Mouse (Mus musculus): ENCODE data around the gene Aup1.
A peak's percentile ranks its signal among the peaks of the same experiment; 100 is the strongest.

Gene Aup1

DNA sequence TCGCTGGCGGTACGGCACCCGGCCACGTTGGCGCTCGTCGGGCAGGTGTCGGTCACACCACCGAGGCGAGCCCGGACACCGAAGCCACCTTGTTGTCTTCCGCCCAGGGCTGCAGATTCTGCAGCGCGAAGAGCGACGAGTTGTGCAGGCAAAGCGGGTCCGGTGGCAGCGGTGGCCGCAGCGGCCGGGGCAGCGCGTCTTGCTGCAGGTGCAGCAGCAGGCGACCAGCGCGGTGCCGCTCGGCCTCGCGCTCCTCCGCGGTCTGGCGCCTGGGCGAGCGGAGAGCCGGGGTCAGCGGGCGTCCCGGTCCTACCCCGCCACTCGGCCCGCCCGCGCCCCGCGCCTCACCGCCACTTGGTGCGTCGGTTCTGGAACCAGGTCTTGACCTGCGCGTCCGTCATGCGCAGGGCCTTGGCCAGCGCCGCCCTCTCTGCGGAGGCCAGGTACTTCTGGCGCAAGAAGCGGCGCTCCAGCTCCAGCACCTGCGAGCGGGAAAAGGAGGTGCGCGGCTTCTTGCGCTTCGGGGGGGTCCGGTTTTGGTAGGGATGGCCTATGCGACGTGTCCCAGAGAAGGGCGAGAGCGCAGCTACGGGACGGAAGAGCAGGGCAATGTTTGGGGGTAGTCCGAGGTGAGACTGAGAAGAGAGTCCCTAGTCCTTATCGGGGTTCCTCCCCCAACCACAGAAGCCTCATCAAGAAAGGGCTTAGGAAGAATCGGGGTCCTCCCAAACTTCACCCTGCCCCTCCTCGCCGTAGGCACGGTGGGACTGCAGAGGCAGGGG is 14.6 kb downstream of the Aup1 start:
- DNase-seq (ENCODE audit: extremely low spot score, low spot score), result peak; percentile 70

DNA sequence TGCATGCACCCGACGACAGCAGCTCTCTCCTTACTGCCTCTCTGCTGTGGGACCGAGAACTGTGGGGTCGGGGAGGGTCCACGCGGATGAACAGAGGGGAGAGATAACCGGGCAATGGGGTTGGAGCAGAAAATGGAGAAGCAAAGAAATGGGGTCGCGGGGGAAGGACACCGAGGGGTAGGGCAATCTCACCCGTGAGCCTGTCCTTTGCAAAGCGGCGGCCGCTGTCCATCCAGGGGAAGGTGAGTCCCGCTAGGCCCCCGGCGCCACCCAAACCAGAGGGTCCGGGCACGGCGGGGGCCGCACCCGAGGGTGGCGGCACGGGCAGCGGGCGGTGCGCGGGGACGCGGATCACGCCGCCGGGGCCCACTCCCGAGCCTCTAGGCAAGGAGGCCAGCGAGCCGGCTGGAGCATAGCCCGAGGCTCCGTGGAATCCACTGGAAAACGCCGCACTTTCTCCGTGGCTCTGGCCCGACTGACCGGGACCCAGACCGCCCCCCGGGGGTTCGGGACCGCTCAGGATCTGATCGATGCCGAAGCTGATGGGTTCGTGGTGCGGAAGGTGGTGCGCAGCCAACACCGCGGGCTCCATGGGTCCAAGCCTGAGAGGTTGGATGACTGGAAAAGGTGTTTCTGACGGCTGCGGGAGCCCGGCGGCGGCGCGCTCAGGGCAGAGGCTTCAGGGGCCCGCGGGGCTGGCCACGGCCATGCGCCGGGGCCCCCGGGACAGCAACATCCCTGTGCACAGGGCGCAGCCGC is 15.3 kb downstream of the Aup1 start:
- DNase-seq (ENCODE audit: extremely low spot score, low spot score), result peak; percentile 66

DNA sequence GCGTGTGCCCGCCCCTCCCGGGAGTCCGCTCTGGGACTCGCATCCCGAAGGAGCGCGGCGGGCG is 15.8 kb downstream of the Aup1 start, which contains the start of gene Tlx2:
Gene Tlx2, minus strand, starts transcription at position 47 of the 64 bp plus-strand sequence.
- no peak for DNase-seq (ENCODE audit: extremely low spot score, low spot score)

DNA sequence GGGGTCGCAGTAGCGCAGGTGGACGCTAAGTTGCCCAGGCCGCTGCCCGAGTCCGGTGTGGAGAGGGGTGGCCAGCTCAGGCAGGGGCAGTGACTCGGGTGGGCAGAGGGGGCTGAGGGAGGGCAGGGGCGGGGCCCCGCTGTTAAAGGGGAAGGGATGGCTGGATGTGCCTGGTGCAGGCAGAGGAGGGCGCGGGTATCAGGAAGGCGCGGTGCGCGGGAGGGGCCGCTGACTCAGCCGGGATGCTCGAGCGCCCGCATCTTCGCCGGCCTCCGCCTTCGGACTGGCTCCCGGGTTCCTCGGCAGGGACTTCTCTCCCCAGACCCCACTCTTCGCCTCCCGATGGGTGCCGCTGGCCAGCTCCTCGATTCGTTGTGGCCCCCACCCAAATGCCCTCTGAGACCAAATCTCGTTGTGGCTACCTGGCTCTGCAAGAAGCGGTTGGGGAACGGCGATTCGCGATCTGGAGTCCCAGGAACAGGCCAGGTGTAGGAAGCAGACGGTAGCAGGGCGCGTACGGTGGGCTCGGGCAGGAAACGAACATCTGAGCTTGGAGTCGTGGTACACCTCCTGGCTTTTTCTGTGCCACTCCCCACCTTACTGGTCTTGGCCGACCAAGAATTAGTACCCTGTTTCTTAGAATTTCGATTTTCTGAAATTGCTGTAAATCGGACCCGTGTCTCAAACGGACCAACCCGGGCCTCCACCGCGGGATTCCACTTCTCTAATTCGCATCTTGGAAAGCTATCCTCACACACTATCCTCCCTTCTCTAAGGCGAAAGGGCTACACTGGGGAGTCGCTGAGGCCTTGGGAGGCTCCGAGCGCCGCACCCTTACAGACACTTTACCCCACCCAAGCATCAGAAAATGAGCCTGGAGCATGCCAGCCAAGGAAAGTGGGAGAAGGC is 16.2 kb downstream of the Aup1 start:
- DNase-seq (ENCODE audit: extremely low spot score, low spot score), result peak; percentile 82

DNA sequence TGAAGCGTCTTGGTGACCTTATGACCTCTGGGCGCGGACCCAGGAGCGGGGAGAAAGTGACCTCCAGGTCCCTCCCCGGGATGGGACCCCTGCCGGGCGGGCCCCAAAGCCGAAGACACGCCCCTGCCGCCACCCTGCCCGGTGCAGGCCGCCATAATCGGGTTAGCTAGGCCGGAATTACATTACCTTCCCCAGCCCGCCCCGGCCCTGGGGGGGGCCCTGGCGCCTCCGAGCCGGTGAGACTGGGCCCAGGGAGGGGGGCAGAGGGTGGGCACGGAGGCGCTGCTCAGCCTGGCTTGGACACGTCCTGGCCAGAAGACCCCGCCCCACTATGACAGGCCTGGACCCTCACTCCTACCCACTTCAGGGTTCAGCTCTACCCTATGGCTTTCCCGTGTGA is 16.9 kb downstream of the Aup1 start:
- no peak for DNase-seq (ENCODE audit: extremely low spot score, low spot score)

DNA sequence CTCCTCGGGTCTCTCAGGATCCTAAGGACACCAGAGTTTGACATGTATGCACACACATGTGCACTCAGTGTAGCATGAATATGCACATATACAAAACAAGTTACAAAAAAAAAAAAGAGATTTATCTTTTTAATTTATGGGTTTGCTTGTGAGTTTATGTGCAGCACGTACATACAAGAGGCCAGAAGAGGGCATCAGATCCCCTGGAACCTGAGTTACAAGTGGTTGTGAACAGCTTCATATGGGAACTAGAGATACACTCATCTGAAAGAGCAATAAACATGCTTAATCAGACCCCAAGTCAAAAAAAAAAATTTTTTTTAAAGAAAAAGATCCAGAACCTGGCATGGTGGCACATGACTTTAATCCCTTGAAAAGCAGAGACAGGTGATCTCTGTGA is 20.7 kb downstream of the Aup1 start:
- DNase-seq (ENCODE audit: extremely low spot score, low spot score), result no peak

DNA sequence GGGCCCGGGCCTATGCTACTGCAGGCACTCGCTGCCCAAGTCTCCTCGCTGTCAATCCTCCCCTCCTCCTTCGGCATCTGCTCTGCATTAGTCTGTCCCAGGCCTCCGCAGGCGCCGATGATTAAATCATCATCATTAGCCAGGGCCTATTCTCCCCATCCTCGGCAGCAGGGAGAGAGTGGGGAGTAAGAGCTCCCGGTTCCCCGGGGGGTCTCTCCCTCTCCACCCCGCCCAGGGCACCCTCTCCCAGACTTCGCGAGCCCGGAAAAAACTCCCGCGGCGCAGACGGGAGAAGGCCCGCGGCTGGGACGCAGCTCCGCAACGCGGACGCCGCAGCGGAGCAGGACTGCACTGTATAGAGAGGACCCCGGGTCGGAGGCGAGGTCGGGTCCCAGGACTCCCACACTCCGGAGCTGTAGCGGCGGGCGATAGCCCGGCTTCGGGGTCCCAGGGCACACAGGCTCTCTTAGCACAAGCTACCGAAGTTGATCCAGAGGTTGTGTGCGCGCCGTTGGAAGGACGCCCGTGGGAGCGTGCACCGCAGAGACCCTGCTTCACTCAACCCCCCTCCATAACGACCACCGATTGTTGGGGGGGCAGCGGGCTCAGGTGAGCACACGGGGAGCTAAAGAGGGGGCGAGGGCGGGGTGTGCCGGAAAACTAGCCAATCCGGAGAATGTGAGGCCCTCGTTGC is 23.5 kb downstream of the Aup1 start, which contains the start of gene Pcgf1:
Gene Pcgf1, plus strand, starts transcription at position 240 of the 694 bp plus-strand sequence.
- no peak for DNase-seq (ENCODE audit: extremely low spot score, low spot score)

DNA sequence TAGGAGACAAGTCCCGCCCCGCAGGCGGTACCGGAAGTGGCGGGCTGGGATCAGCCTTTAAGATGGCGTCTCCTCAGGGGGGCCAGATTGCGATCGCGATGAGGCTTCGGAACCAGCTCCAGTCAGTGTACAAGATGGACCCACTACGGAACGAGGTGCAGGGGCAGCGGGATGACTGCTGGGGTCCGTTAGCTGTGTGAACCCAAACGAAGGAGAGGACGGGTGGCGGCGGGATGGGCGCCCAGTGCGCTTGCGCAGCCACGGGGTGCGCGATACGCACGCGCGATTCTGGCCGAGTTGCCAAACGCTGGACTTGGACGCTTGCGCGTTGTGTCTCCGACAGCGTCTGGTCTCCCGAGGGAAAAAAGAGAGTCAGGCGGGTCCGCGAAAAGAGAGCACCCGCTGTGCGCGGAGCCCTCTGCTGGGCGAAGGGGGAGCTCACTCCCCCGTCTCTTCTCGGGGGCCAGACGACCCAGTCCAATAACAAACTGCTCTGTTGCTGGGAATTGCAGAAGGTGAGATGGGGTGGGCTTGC is 24.1 kb downstream of the Aup1 start:
- DNase-seq (ENCODE audit: extremely low spot score, low spot score), result peak; percentile 100

DNA sequence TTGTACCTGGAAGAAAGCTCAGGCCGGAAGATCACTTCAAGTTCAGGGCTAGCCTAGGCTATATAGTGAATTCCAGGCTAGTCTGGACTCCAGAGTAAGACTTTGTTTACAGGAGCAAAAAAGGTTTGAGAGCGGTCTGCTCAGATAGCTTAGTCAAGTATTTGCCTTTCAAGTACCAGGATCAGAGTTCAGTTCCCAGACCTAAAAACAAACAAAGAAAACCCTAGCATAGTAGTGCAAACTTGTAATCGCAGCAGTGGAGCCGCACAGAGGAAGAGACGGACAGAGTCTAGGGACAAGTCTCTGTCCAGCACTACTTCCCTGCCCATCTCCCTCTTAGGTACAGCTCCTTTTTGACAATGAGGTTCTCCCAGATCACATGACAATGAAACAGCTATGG is 25.9 kb downstream of the Aup1 start:
- no peak for DNase-seq (ENCODE audit: extremely low spot score, low spot score)

DNA sequence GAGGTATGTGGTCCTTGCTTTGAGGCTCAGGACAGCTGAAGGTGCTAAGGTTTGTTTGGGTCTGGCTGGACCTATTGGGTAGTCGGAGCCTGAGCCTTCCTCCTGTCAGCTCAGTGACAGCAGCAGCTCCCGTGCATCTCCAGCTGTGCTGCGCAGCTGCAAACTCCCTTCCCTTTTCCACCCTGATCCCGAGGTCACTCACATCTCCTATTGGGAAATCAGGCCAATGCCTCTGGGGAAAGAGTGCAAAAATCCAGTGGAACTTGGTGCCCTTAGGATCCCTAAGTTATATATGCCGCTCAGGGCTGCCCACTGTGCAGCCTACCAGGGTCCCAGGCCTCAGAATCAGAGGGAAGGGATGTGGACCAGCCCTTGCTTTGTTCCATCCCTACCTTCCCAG is 29.2 kb downstream of the Aup1 start:
- no peak for DNase-seq (ENCODE audit: extremely low spot score, low spot score)

DNA sequence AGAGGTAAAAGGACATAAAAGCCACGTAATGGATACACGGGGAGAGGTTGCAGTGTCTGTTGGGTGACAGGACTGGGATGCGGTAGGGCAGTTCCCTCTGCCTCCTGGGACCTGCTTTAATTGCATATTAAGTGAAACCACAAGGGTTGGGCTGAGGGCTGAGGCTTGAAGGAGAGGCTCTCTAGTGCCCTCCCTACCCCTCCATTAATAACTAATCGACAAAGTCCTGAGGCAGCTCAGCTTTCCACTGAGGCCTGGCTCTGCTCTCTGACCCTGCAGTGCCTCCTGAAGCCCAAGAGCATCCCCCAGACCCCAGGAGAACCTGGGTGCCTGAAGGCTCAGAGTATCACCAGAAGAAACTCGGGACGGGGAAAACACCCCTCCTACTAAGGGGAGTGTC is 30.2 kb downstream of the Aup1 start:
- DNase-seq (ENCODE audit: extremely low spot score, low spot score), result no peak

DNA sequence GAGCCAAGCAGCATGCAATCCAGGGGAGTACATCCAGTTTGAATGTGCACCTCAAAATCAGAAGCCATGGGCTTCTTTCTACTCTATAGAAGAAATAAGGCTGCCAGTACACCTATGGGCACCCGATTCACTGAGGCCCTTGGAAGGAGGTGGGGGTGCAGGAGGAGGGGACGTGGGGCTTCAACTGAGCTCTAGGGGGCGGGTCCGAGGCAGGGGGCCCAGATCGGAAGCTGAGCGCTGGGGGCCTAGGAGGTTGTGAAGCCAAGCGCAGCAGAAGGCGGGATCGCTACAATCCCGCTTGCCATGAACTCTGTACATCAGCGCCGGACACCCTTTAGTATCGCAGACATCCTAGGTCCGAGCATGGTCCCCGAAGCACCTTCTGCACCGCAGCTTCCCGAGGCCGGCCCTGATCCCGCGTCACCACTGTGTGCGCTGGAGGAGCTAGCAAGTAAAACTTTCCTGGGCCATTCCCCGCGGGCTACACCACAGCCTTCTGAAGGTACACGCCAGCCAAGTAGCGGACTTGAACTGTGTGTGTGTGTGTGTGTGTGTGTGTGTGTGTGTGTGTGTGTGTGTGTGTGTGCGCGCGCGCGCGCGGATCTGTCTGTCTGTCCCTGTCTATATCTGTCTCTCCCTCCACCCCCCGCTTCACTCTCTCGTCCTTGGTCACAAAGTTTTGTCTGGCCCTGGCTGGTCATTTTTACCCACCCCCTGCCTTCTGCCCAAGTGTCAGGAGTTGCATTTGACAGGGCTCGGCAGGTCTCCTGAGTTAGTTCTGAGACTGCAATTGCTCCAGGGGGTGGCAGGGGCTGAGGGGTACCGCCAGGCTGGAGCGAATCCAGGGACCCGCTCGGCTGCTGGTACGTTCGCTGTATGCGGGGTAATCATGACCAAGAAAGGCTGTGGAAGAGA is 32.1 kb downstream of the Aup1 start, which contains the start of gene Lbx2:
Gene Lbx2, plus strand, starts transcription at position 247 of the 915 bp plus-strand sequence.
- peak; percentile 49 for DNase-seq (ENCODE audit: extremely low spot score, low spot score)

DNA sequence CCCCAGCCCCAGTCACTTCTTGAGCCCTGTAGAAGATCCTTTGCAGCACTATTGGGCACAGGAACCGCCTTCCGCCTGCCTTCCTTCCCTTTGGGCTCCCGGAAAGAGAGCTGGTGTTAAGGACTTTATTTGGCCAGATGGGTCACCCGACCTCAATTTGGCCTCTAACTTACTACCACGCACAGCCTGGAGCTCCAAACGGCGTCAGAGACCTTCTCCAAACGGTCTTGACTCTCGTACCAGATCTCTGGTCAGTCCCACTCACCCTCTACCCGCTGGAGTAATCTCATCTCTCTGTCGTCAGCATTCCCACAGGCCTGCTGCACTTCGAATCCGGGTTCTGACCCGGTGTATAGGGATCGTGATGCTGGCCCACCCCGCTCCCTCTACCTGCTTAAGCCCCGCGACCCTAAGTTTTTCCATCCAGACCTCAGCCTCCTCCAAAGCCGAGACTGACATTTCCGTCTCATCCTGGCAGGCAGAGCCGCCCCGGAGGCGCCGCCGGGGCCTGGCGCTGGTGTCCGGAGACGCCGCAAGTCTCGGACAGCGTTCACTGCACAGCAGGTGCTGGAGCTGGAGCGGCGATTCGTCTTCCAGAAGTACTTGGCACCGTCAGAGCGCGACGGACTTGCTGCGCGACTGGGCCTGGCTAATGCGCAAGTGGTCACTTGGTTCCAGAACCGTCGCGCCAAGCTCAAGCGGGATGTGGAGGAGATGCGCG is 33.0 kb downstream of the Aup1 start:
- DNase-seq (ENCODE audit: extremely low spot score, low spot score), result peak; percentile 63

DNA sequence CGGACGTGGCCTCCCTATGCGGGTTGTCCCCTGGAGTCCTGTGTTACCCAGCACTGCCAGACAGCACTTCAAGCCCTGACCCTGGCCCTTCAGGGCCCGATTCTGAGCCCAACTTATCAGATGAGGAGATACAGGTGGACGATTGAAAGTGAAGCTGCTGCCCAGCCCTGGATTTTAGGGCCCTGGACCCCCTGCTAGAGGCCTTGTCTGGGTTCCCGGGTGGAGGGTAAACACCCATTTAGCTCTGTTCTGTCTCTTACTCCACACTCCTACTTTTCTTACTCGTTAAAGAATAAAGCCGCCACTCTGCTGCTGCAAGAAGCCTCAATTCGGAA is 33.6 kb downstream of the Aup1 start:
- DNase-seq (ENCODE audit: extremely low spot score, low spot score), result no peak

DNA sequence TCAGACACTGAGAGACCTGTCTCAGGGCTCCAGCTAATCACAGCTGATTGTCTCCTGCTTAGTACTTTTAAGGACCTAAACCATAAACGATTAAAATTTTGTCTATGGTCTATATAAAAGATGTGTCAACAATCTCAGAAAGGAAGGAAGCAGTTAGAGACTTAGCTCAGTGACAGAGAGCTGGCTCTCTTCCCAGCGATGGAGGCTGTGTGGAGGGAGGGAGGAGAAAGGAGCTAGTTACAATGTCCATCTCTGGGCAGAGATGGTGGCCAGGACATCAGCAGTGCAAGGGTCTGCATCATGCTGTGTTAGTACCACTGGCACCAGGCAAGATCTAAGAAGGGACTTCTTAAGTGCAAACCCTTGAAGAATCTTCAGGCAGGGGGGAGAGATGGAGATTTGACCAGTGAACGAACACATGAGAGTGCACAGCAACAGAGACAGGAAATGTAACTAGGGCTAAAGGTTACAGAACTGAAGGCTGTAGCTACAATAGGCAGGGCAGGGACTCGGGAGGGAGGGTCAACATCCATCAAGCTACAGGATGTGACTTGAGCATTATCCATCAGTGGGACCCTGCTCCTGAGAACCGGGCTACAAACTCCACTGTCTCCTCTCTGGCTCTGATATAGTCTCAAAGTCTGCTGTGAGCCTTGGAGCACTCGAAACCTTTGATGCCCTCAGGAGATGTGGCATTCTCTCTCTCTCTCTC is 38.3 kb downstream of the Aup1 start:
- no peak for DNase-seq (ENCODE audit: extremely low spot score, low spot score)

DNA sequence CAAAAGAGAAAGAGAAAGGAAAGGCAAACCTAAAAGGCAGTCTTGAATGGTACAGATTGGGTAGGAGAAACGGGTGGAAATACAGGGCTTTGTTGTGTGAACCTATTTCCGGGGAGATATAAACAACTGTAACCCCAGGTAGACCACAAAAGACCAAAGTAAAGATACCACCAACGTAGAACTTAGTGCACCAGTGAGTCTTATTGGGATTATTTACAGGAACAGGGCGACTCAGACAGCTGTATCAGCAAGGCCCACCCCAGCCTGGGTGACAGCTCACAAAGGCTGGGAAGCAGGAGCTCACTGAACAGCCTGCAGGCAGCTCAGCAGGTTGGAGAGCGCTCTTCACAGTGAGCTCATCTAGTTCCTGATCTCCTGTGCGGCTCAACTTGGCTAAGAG is 41.6 kb downstream of the Aup1 start:
- no peak for DNase-seq (ENCODE audit: extremely low spot score, low spot score)

DNA sequence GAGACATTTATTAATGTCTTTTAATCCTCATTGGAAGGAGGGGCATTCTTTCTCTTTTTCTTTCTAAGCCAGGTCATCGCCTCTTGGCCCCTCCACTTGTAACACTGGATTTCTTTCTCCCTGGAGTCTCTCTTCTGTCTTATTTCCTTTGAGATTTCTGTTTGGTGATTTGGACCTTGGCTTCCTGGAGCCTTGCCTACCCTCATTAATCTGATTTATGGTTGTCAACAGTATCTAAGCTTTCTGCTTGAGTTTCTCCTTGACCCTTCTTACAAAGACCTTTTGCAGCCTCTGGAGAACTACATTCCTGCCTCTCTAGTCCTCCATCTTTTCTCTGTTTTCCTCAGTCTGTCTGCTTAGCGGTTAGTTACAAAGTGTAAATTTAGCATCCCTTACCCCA is 44.1 kb downstream of the Aup1 start:
- DNase-seq (ENCODE audit: extremely low spot score, low spot score), result no peak

DNA sequence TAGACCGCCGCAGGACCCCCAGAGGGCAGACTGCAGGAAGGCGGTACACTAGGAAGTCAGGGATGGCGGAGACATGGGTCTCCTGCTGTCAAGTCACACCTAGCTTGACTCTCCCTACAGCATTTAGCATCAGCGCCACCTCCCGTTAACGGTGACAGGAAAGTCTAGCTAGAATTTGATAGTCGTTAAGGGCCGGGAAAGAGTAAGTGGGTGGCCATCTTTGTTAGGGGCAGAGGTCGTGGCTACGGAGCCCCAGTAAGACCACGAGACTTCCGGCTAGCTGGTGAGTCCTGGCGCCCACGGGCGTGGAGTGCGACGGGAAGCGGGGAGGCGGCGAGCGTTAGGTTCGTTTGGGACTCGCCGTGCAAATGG is 47.0 kb downstream of the Aup1 start, which contains the start of the genes Ccdc142 and Gm42688:
Gene Ccdc142, plus strand, starts transcription at position 286 of the 372 bp plus-strand sequence.
Gene Gm42688, plus strand, starts transcription at position 302 of the 372 bp plus-strand sequence.
- no peak for DNase-seq (ENCODE audit: extremely low spot score, low spot score)
